Mouse (Mus musculus): Measurements from ENCODE around the gene Clk3. TPM values are rescaled to one million over a fixed set of nuclear protein-coding genes. Genes with fewer than 3 reads are reported as not detected.

Clk3 gene
- polyA plus RNA-seq, 1 experiment from 2014 or later, result 79.6 TPM

GRCm38 (mm10) chr9:57757578-57757977, 8.1 kb downstream of the Clk3 start:
- no peaks in the 10 kb centered on the region for H3K27me3 ChIP-seq
- no peak overlapping the region for H3K27ac ChIP-seq
- peaks cover 14% of the 10 kb centered on the region for H3K4me1 ChIP-seq (replicated peaks)
- no peak overlapping the region for H3K9ac ChIP-seq (replicated peaks)
- no peaks in the 10 kb centered on the region for H3K9me3 ChIP-seq
- no peak overlapping the region for H3K4me3 ChIP-seq (replicated peaks)
- H3K36me3 ChIP-seq, result peaks cover 90% of the 10 kb centered on the region
- 93% methylated on average over 3 of the region's 3 CpGs for WGBS
- H3K4me2 ChIP-seq, result no peak overlapping the region
- no peak for ATAC-seq (ENCODE audit: insufficient number of reproducible peaks, insufficient read depth, low FRiP score, low TSS enrichment, low read depth)

GRCm38 (mm10) chr9:57750901-57751300, 14.8 kb downstream of the Clk3 start:
- H3K4me2 ChIP-seq, result no peak overlapping the region
- no peak overlapping the region for H3K27ac ChIP-seq
- no peaks in the 10 kb centered on the region for H3K4me1 ChIP-seq (replicated peaks)
- no peaks in the 10 kb centered on the region for H3K27me3 ChIP-seq
- H3K9me3 ChIP-seq, result no peaks in the 10 kb centered on the region
- no peak overlapping the region for H3K4me3 ChIP-seq (replicated peaks)
- no peak for ATAC-seq (ENCODE audit: insufficient number of reproducible peaks, insufficient read depth, low FRiP score, low TSS enrichment, low read depth)
- WGBS, result 84% methylated on average over 7 of the region's 7 CpGs
- peaks cover 100% of the 10 kb centered on the region for H3K36me3 ChIP-seq
- H3K9ac ChIP-seq (replicated peaks), result no peak overlapping the region

GRCm38 (mm10) chr9:57748831-57749230, 16.8 kb downstream of the Clk3 start:
- Histone ChIP-seq H3K4me1 (replicated peaks) (no peaks in the 10 kb centered on the region), H3K9me3 (no peaks in the 10 kb centered on the region), H3K27ac (no peak overlapping the region), H3K4me2 (no peak overlapping the region), H3K36me3 (peaks cover 96% of the 10 kb centered on the region), H3K27me3 (no peaks in the 10 kb centered on the region), H3K9ac (replicated peaks) (no peak overlapping the region), H3K4me3 (replicated peaks) (no peak overlapping the region)
- 75% methylated on average over 1 of the region's 1 CpGs for WGBS
- ATAC-seq (ENCODE audit: insufficient number of reproducible peaks, insufficient read depth, low FRiP score, low TSS enrichment, low read depth), result no peak

- no peak overlapping the region for H3K4me2 ChIP-seq
- ATAC-seq (ENCODE audit: insufficient number of reproducible peaks, insufficient read depth, low FRiP score, low TSS enrichment, low read depth), result no peak
- H3K27me3 ChIP-seq, result no peaks in the 10 kb centered on the region
- no peak overlapping the region for H3K9ac ChIP-seq (replicated peaks)
- H3K9me3 ChIP-seq, result no peaks in the 10 kb centered on the region
- H3K4me1 ChIP-seq (replicated peaks), result no peaks in the 10 kb centered on the region
- no peak overlapping the region for H3K27ac ChIP-seq
- no peak overlapping the region for H3K4me3 ChIP-seq (replicated peaks)
- WGBS, result 93% methylated on average over 6 of the region's 6 CpGs
- H3K36me3 ChIP-seq, result peaks cover 95% of the 10 kb centered on the region
Measured at GRCm38 (mm10) chr9:57748137-57748536, 17.5 kb downstream of the Clk3 start.

GRCm38 (mm10) chr9:57747067-57747466, 18.6 kb downstream of the Clk3 start:
- Histone ChIP-seq H3K36me3 (peaks cover 95% of the 10 kb centered on the region), H3K27ac (no peak overlapping the region), H3K4me1 (replicated peaks) (no peaks in the 10 kb centered on the region), H3K4me2 (no peak overlapping the region), H3K4me3 (replicated peaks) (no peak overlapping the region), H3K9me3 (no peaks in the 10 kb centered on the region), H3K9ac (replicated peaks) (no peak overlapping the region), H3K27me3 (no peaks in the 10 kb centered on the region)
- WGBS, result 78% methylated on average over 1 of the region's 1 CpGs
- ATAC-seq (ENCODE audit: insufficient number of reproducible peaks, insufficient read depth, low FRiP score, low TSS enrichment, low read depth), result no peak

GRCm38 (mm10) chr9:57744462-57745091, 21.1 kb downstream of the Clk3 start:
- no peak overlapping the region for H3K9ac ChIP-seq (replicated peaks)
- H3K27ac ChIP-seq, result no peak overlapping the region
- H3K27me3 ChIP-seq, result no peaks in the 10 kb centered on the region
- H3K4me3 ChIP-seq (replicated peaks), result no peak overlapping the region
- H3K4me1 ChIP-seq (replicated peaks), result no peaks in the 10 kb centered on the region
- ATAC-seq (ENCODE audit: insufficient number of reproducible peaks, insufficient read depth, low FRiP score, low TSS enrichment, low read depth), result no peak
- no peak overlapping the region for H3K4me2 ChIP-seq
- WGBS, result 76% methylated on average over 3 of the region's 3 CpGs
- peaks cover 93% of the 10 kb centered on the region for H3K36me3 ChIP-seq
- no peaks in the 10 kb centered on the region for H3K9me3 ChIP-seq

- Histone ChIP-seq H3K27me3 (no peaks in the 10 kb centered on the region), H3K9ac (replicated peaks) (no peak overlapping the region), H3K36me3 (peaks cover 60% of the 10 kb centered on the region), H3K4me2 (no peak overlapping the region), H3K27ac (no peak overlapping the region), H3K4me1 (replicated peaks) (no peaks in the 10 kb centered on the region), H3K9me3 (no peaks in the 10 kb centered on the region), H3K4me3 (replicated peaks) (no peak overlapping the region)
- no peak for ATAC-seq (ENCODE audit: insufficient number of reproducible peaks, insufficient read depth, low FRiP score, low TSS enrichment, low read depth)
- 92% methylated on average over 5 of the region's 5 CpGs for WGBS
Measured at GRCm38 (mm10) chr9:57739863-57740262, 25.8 kb downstream of the Clk3 start.

GRCm38 (mm10) chr9:57733606-57734005, 32.1 kb downstream of the Clk3 start:
- Histone ChIP-seq H3K27ac (no peak overlapping the region), H3K9me3 (no peaks in the 10 kb centered on the region), H3K36me3 (peaks cover 54% of the 10 kb centered on the region), H3K9ac (replicated peaks) (no peak overlapping the region), H3K27me3 (no peaks in the 10 kb centered on the region), H3K4me2 (no peak overlapping the region), H3K4me1 (replicated peaks) (no peaks in the 10 kb centered on the region), H3K4me3 (replicated peaks) (no peak overlapping the region)
- 96% methylated on average over 6 of the region's 6 CpGs for WGBS
- no peak for ATAC-seq (ENCODE audit: insufficient number of reproducible peaks, insufficient read depth, low FRiP score, low TSS enrichment, low read depth)

- peaks cover 69% of the 10 kb centered on the region for H3K36me3 ChIP-seq
- H3K27ac ChIP-seq, result no peak overlapping the region
- no peak overlapping the region for H3K4me2 ChIP-seq
- H3K9me3 ChIP-seq, result no peaks in the 10 kb centered on the region
- WGBS, result 89% methylated on average over 1 of the region's 1 CpGs
- no peak for ATAC-seq (ENCODE audit: insufficient number of reproducible peaks, insufficient read depth, low FRiP score, low TSS enrichment, low read depth)
- no peaks in the 10 kb centered on the region for H3K4me1 ChIP-seq (replicated peaks)
- H3K9ac ChIP-seq (replicated peaks), result no peak overlapping the region
- no peak overlapping the region for H3K4me3 ChIP-seq (replicated peaks)
- no peaks in the 10 kb centered on the region for H3K27me3 ChIP-seq
Measured at GRCm38 (mm10) chr9:57728312-57728711, 37.3 kb downstream of the Clk3 start.

GRCm38 (mm10) chr9:57724701-57725100, 41.0 kb downstream of the Clk3 start:
- Histone ChIP-seq H3K4me3 (replicated peaks) (no peak overlapping the region), H3K9ac (replicated peaks) (no peak overlapping the region), H3K9me3 (no peaks in the 10 kb centered on the region), H3K4me2 (no peak overlapping the region), H3K4me1 (replicated peaks) (no peaks in the 10 kb centered on the region), H3K27me3 (no peaks in the 10 kb centered on the region), H3K27ac (no peak overlapping the region), H3K36me3 (peaks cover 78% of the 10 kb centered on the region)
- no peak for ATAC-seq (ENCODE audit: insufficient number of reproducible peaks, insufficient read depth, low FRiP score, low TSS enrichment, low read depth)
- 94% methylated on average over 3 of the region's 3 CpGs for WGBS

- H3K27ac ChIP-seq, result no peak overlapping the region
- no peak overlapping the region for H3K9ac ChIP-seq (replicated peaks)
- no peak overlapping the region for H3K4me2 ChIP-seq
- H3K27me3 ChIP-seq, result no peaks in the 10 kb centered on the region
- H3K4me3 ChIP-seq (replicated peaks), result no peak overlapping the region
- ATAC-seq (ENCODE audit: insufficient number of reproducible peaks, insufficient read depth, low FRiP score, low TSS enrichment, low read depth), result no peak
- no peaks in the 10 kb centered on the region for H3K9me3 ChIP-seq
- peaks cover 77% of the 10 kb centered on the region for H3K36me3 ChIP-seq
- H3K4me1 ChIP-seq (replicated peaks), result no peaks in the 10 kb centered on the region
- WGBS, result 88% methylated on average over 5 of the region's 5 CpGs
Measured at GRCm38 (mm10) chr9:57723796-57724195, 41.9 kb downstream of the Clk3 start.

GRCm38 (mm10) chr9:57723315-57723715, 42.3 kb downstream of the Clk3 start:
- Histone ChIP-seq H3K36me3 (peaks cover 80% of the 10 kb centered on the region), H3K9ac (replicated peaks) (no peak overlapping the region), H3K9me3 (no peaks in the 10 kb centered on the region), H3K27ac (no peak overlapping the region), H3K4me2 (no peak overlapping the region), H3K4me1 (replicated peaks) (no peaks in the 10 kb centered on the region), H3K27me3 (no peaks in the 10 kb centered on the region), H3K4me3 (replicated peaks) (no peak overlapping the region)
- ATAC-seq (ENCODE audit: insufficient number of reproducible peaks, insufficient read depth, low FRiP score, low TSS enrichment, low read depth), result no peak
- WGBS, result 79% methylated on average over 5 of the region's 5 CpGs

Measured in limb, embryonic 12.5 days (tissue).